Mouse (Mus musculus) lung, postnatal 4 days (tissue): ENCODE results near the gene Fgfr2.
"Not testable (repeated sequence)": the region's sequence is repeated elsewhere in the genome, so short reads cannot be mapped to it uniquely, and the experiment has no call there.

ENCODE experiments used
- DNase-seq, 2 experiments: peaks; one replicate each; pipeline ENCODE4 v3.0.0; 2021

Fgfr2 gene

GRCm38 (mm10) chr7:132484424-132484823 lies 638.7 kb downstream of the Fgfr2 start:
- no peak for DNase-seq

GRCm38 (mm10) chr7:132480696-132481306 lies 642.3 kb downstream of the Fgfr2 start:
- DNase-seq, result no peak

GRCm38 (mm10) chr7:132478295-132478809 lies 644.8 kb downstream of the Fgfr2 start:
- no peak for DNase-seq

- no peak for DNase-seq
These were observed 645.4 kb downstream of the Fgfr2 start for GRCm38 (mm10) chr7:132477753-132478152.

GRCm38 (mm10) chr7:132476491-132476890 lies 646.7 kb downstream of the Fgfr2 start:
- DNase-seq, result no peak

- DNase-seq, result peak; percentile 58 to 80
These were observed 648.1 kb downstream of the Fgfr2 start for GRCm38 (mm10) chr7:132475069-132475468.

- DNase-seq, result peak; percentile 45 to 68
These were observed 651.8 kb downstream of the Fgfr2 start for GRCm38 (mm10) chr7:132471327-132471726.

- DNase-seq, result no peak
These were observed 654.8 kb downstream of the Fgfr2 start for GRCm38 (mm10) chr7:132468391-132468790.

- no peak for DNase-seq
These were observed 657.3 kb downstream of the Fgfr2 start for GRCm38 (mm10) chr7:132465897-132466296.

GRCm38 (mm10) chr7:132464894-132465293 lies 658.3 kb downstream of the Fgfr2 start:
- no peak for DNase-seq

GRCm38 (mm10) chr7:132458493-132458892 lies 664.7 kb downstream of the Fgfr2 start:
- DNase-seq, result no peak

- DNase-seq, result peak in 1 of 2 experiments; percentile 46
These were observed 668.0 kb downstream of the Fgfr2 start for GRCm38 (mm10) chr7:132455071-132455720.

GRCm38 (mm10) chr7:132449891-132450735 lies 673.0 kb downstream of the Fgfr2 start:
- DNase-seq, result no peak

GRCm38 (mm10) chr7:132448511-132449154 lies 674.5 kb downstream of the Fgfr2 start:
- DNase-seq, result peak in 1 of 2 experiments; percentile 44

- no peak for DNase-seq
These were observed 675.6 kb downstream of the Fgfr2 start for GRCm38 (mm10) chr7:132447558-132447957.

- DNase-seq, result no peak
These were observed 676.3 kb downstream of the Fgfr2 start for GRCm38 (mm10) chr7:132446841-132447240.

GRCm38 (mm10) chr7:132444221-132444620 lies 678.9 kb downstream of the Fgfr2 start:
- no peak for DNase-seq

GRCm38 (mm10) chr7:132443769-132444168 lies 679.4 kb downstream of the Fgfr2 start:
- no peak for DNase-seq

GRCm38 (mm10) chr7:132443134-132443533 lies 680.0 kb downstream of the Fgfr2 start:
- no peak for DNase-seq

GRCm38 (mm10) chr7:132442133-132442763 lies 680.9 kb downstream of the Fgfr2 start:
- not testable (repeated sequence) for DNase-seq

- no peak for DNase-seq
These were observed 683.2 kb downstream of the Fgfr2 start for GRCm38 (mm10) chr7:132439916-132440315.

GRCm38 (mm10) chr7:132438060-132438459 lies 685.1 kb downstream of the Fgfr2 start:
- no peak for DNase-seq
